Mouse (Mus musculus) ovary, postnatal 14 days (tissue): ENCODE results near the gene Tmem189.
A peak's percentile ranks its signal among the peaks of the same experiment; 100 is the strongest.
"Not testable (repeated sequence)": the region's sequence is repeated elsewhere in the genome, so short reads cannot be mapped to it uniquely, and the experiment has no call there.

Experiments used
- DNase-seq: peaks from one replicate; pipeline ENCODE4 v3.0.0; 2022; ENCODE audit warnings: low spot score

Tmem189 gene

GRCm38 (mm10) chr2:167649290-167650032, 40.2 kb downstream of the Tmem189 start:
- DNase-seq: no peak

- no peak for DNase-seq
Observed at GRCm38 (mm10) chr2:167646411-167646810, 43.2 kb downstream of the Tmem189 start.

- DNase-seq: not testable (repeated sequence)
Observed at GRCm38 (mm10) chr2:167643356-167644052, 46.1 kb downstream of the Tmem189 start.

- DNase-seq: no peak
Observed at GRCm38 (mm10) chr2:167642164-167642563, 47.5 kb downstream of the Tmem189 start.

- DNase-seq: no peak
Observed at GRCm38 (mm10) chr2:167641337-167641736, 48.3 kb downstream of the Tmem189 start.

- no peak for DNase-seq
Observed at GRCm38 (mm10) chr2:167640279-167640678, 49.3 kb downstream of the Tmem189 start.

GRCm38 (mm10) chr2:167634865-167635512, 54.6 kb downstream of the Tmem189 start:
- no peak for DNase-seq

- DNase-seq: peak; percentile 87
Observed at GRCm38 (mm10) chr2:167634338-167634770, 55.3 kb downstream of the Tmem189 start.

- DNase-seq: no peak
Observed at GRCm38 (mm10) chr2:167633537-167633872, 56.1 kb downstream of the Tmem189 start.

GRCm38 (mm10) chr2:167632731-167633536, 56.7 kb downstream of the Tmem189 start:
- DNase-seq: no peak

- peak; percentile 98 for DNase-seq
Observed at GRCm38 (mm10) chr2:167631591-167632448, 57.8 kb downstream of the Tmem189 start, which contains the start of gene Ube2v1. Gene Ube2v1, minus strand, starts transcription at chr2:167632095.

- DNase-seq: peak; percentile 25
Observed at GRCm38 (mm10) chr2:167631181-167631590, 58.4 kb downstream of the Tmem189 start.

GRCm38 (mm10) chr2:167630421-167630820, 59.2 kb downstream of the Tmem189 start:
- DNase-seq: no peak

- no peak for DNase-seq
Observed at GRCm38 (mm10) chr2:167629665-167630209, 59.9 kb downstream of the Tmem189 start.

GRCm38 (mm10) chr2:167628872-167629271, 60.8 kb downstream of the Tmem189 start:
- DNase-seq: no peak

GRCm38 (mm10) chr2:167627019-167627418, 62.6 kb downstream of the Tmem189 start:
- DNase-seq: no peak

- no peak for DNase-seq
Observed at GRCm38 (mm10) chr2:167625670-167626069, 64.0 kb downstream of the Tmem189 start.

GRCm38 (mm10) chr2:167624368-167625075, 65.1 kb downstream of the Tmem189 start:
- DNase-seq: no peak

GRCm38 (mm10) chr2:167622965-167623364, 66.7 kb downstream of the Tmem189 start:
- no peak for DNase-seq

- no peak for DNase-seq
Observed at GRCm38 (mm10) chr2:167622352-167622751, 67.3 kb downstream of the Tmem189 start.
